Mouse (Mus musculus): ENCODE measurements around the gene Nek10.
"Not testable (repeated sequence)": the region's sequence is repeated elsewhere in the genome, so short reads cannot be mapped to it uniquely, and the experiment has no call there.

Gene Nek10

GRCm38 (mm10) chr14:14803115-14803514, at the start of gene Nek10:
Gene Nek10, plus strand, starts transcription at chr14:14803415.
- DNase-seq: not testable (repeated sequence)

DNA sequence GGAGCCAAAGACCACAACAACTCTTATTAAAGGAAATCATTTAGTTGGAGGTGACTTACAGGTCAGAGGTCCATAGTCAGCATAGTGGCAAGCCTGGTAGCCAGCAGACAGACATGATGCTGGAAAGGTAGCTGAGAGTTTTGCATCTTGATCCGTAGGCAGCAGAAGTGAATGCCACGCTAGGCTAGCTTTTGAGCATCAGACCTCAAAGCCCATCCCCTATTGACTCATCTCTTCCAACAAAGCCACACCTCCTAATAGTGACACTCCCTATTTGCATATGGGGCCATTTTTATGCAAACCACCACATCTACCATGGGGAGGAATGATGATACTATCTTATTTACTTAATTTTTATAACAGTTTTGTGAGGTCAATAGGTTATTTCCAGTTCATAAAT, 22.0 kb upstream of the Nek10 start:
- no peak for DNase-seq

DNA sequence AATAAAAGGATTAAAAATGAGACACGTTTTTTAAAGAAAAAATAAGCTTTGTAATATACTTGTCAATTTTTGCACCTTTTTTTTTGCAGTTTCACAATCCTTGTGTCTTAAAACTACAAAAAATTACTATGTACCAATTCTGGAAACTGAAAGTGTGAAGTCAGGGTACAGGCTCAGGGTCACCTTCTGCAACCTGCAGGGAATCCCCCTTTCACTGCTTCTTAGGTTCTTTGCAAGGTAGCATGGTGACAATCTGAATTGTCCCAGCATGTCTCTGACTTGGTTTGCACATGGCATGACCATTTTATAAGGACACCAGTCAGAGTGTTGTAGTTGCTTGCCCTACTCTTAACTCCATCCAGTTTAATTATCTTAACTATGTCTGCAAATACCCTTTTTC, 19.0 kb upstream of the Nek10 start:
- DNase-seq: no peak

GRCm38 (mm10) chr14:14786979-14787378, 16.2 kb upstream of the Nek10 start:
- DNase-seq: no peak

DNA sequence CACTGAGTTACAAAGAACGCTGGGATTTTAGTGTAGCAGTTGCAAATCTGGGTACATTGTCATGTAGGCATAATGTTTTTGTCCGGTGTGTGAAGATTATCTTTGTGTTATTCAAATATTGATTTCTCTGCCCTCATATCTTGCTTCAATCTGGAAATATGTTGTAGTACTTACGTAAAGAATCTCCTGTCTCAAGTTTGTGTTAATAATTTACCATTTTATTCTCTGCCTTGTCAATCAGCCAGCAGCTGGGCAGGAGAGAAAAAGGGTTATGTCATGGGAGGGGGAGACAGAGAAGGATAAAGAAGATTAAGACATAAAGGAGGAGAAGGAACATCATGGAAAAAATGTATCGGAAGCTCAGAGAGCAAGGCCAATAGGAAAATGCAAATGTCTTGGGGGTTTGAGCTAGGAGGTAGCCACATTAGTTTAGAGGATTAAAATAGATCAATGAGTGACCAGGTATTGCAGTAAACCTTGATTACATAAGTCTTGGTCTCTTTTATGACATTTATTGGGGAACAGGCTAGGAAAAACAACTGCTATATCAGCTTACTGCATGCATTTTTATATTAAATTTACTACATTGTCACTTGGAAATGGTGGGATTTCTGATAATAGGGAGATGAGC, 13.3 kb upstream of the Nek10 start:
- DNase-seq: no peak

GRCm38 (mm10) chr14:14799861-14800260, 3.4 kb upstream of the Nek10 start:
- DNase-seq: no peak

DNA sequence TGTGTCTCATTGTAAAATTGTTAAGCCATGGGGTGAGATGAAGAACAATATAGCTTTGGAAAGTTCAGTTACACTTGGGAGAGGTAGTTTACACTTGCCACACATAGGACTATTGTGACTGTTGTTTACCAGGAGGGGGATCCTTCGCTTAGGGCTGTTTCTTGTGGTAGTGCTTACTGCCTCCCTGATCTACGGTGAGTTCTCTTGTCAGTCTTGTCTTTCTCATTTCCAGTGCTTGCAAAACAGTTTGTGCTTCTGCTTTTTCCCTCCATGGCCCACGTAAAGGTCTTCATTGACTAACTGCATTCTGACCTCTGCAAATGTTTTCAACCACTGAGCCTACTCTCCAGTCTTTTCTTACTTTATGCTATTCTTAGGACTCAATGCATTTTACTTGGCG, 2.9 kb upstream of the Nek10 start:
- no peak for DNase-seq

GRCm38 (mm10) chr14:14800810-14801209, 2.4 kb upstream of the Nek10 start:
- DNase-seq: no peak

GRCm38 (mm10) chr14:14803921-14804517, 804 bp downstream of the Nek10 start:
- DNase-seq: no peak

DNA sequence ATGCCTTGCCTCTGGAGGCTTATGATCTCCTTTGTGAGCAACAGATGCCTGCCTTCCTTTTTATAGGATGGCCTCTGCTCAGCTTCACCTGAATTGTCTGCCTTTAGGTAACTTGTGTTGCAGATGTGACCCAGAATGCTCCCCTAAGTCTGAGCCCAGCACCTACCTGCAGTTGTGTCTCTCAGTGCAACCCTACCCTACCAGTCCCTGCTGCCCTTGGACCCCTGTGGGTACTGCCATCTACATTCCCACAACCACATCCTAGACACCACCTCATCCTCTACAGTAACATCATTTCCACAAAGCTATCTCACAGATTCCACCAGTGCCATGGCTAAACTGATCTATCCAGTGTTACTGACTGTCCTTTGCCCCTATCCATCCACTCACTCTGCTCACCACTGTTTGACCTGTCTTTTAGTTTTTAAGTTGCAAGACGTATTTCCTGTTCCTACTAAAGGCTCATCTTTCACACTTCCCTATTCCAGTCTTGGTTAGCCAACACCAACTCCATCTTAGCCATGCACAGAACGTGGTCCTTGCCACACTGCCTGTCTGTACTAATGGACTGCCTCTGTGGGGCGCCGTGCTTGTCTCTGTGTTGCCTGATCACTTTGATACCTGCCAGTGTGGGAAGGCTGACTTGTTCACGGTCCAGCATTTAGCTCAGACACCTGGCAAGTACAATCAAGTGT, 1.4 kb downstream of the Nek10 start:
- DNase-seq: no peak

- no peak for DNase-seq
These were observed 29.5 kb downstream of the Nek10 start for GRCm38 (mm10) chr14:14832520-14833240.

DNA sequence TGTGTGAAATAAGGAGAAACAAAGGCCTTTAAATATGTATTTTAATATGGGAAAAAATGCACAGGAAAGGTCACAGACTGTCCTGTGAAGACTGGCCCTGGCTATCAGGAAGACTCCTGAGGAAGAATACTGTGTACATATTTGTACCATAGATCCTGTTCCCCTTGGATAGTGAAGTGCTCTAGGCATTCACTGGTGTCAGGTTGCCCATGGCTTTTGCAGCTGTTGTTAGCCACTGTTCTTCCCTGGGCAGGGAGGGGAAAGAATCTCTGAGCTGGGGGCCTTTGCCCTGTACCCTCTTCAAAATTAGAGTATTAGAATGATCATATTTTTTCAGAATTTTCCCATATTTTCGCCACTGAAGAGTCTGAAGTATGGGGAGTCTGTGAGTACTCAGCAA, 30.3 kb downstream of the Nek10 start:
- DNase-seq: no peak

DNA sequence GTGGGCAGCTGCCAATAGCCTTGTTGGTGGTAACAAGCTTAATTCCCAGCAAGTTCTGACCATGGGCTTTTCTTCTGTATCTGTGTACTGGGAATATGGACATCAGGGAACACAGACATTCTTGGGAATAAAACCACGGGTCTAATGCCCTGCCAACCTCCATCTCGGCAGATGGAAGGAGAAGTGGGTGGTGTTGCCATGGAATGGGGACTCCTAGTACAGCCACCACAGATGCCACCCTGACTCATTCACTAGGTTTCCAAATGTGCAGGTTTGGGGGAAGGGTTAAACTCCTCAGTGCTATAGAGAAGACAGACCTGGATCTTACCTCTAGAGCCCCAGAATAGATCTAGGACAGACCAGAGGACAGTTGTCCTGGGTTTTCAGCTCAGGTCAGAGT, 31.1 kb downstream of the Nek10 start:
- no peak for DNase-seq

DNA sequence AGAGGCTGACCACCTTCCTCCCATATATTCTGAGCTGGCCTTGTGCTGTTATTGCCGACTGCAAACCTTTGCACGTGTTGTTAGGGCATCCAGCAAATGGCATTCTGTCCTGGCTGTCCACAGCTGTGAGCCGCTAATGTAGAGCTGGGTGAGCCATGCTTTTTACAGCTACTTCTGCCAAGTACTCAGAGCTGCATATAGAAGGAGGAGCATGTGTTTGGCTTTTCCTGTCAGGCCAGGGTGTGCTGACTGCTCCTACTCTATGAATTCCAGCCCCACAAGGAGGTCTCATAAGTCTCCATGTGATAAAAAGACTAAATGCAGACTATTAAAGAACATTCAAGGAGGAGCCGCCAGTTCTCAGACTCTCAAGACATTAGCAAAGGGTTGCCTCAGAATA, 34.4 kb downstream of the Nek10 start:
- no peak for DNase-seq

DNA sequence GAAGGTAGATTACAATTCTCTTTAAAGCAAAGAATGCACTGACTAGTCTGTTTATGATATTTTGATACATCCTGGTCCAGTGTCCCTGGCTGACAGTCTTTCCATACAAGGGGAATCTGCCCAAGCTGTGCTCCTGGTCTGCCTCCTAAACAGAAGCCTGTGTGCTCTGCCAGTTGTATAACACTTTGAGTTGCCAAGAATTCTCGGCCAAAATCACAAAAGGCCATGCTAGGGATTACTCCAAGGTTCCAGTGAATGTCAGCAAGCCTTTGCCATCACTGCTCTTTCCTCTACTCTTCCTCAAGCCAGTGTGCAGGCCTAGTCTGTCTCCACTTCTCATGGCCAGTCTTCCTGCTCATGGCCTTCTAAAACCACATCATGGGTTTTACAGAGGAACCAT, 34.9 kb downstream of the Nek10 start:
- no peak for DNase-seq

DNA sequence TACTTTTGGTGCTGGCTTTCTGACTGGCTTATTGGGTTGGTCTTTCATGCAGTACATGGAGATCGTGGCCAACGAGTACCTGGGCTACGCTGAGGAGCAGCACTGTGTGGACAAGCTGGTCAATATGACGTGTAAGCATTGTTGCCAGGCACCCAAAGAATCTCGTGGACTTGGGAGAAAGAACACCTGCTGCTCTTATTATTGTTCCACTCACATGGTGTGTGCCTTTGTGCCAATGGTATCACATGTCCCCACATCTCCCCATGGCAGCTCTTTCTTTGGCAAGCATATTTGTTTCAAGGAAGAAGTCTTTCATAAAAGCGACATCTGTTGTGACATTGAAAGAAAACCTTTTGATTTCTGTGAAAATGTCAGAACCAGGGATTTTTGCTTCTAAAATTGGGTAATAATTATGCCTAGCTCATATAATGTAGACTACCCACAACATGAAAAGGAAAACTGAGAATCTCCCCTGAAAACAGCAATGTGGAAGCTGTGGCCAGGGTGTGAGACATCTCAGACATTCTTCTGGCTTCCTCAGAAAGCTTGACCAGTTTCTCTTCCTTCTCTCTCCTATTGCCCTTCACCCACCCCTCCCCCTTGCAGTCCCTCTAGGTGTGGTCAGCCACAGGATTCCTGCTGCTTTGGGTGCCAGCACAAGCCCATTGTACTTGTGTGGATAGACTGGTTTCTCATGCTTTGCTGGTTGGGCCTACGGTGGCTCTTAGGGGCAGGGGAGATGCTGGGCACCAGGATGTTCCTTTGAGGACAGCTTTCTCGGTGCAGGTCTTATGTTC, 39.7 kb downstream of the Nek10 start:
- DNase-seq: no peak

- no peak for DNase-seq
These were observed 49.6 kb downstream of the Nek10 start for GRCm38 (mm10) chr14:14852838-14853237.

DNA sequence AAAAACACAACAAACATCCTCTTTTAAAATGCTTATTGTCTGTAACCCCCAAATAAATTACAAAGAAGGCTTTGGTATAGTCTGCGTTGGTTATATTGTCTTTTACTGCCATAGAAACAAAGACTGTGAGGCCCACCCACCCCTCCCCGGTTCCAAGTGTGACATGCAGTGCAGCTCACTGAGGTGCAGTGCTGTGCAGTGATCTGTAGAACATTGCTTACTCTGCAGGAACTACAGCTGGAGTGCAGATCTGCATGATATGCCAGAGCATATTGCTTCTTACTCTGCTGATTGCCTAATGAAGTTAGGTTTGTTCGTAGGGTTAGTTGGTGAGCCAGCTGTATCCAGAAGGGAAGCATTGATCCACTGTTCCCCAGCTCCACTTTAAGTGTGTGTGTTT, 57.1 kb downstream of the Nek10 start:
- DNase-seq: no peak

- DNase-seq: peak; percentile 80
These were observed 60.6 kb downstream of the Nek10 start for GRCm38 (mm10) chr14:14863690-14864356.

- no peak for DNase-seq
These were observed 66.0 kb downstream of the Nek10 start for GRCm38 (mm10) chr14:14869239-14869638.

GRCm38 (mm10) chr14:14870059-14870458, 66.8 kb downstream of the Nek10 start:
- no peak for DNase-seq

DNA sequence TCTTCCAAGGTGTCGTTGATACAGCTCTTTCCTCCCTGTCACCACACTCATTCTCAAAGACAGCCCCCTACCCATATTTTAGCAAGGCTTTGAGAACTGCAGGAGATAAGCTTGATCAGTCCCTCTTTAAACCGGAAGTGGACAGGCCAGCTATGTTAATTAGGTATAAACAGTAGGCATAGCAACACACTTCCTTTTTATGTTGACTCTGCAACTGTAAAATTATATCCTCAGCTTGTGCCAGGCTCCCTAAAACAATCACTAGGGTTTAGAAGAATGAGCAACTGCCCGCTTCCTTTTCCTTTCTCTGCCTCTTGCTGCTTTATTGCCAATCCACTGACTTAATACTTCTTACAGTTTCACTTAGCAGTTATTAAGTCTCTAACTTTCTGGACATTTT, 67.2 kb downstream of the Nek10 start:
- no peak for DNase-seq
